Mouse (Mus musculus) midbrain, embryonic 10.5 days (tissue): Measurements from ENCODE around the gene Ercc6l2. TPM values are rescaled to one million over a fixed set of nuclear protein-coding genes. Genes with fewer than 3 reads are reported as not detected.

Source experiments
- DNase-seq: peaks from one replicate; pipeline ENCODE4 v3.0.0-alpha.2; 2017; ENCODE audit warnings: low spot score
- H3K27ac ChIP-seq: fragments of 300-500 bp; sonication (generic); replicated peaks from 2 replicates; pipeline ENCODE4 v1.5.1; 2016; ENCODE audit warnings: mild to moderate bottlenecking
- H3K27me3 ChIP-seq: fragments of 300-500 bp; sonication (generic); 2 replicates; pipeline ENCODE4 v1.6.1; 2016; ENCODE audit warnings: low read depth, mild to moderate bottlenecking; ENCODE audit not compliant: poor library complexity, severe bottlenecking
- H3K36me3 ChIP-seq: fragments of 300-500 bp; sonication (generic); 2 replicates; pipeline ENCODE4 v1.6.1; 2016; ENCODE audit warnings: mild to moderate bottlenecking, moderate library complexity
- H3K4me1 ChIP-seq: fragments of 300-500 bp; sonication (generic); 2 replicates; pipeline ENCODE4 v1.6.1; 2016
- H3K4me3 ChIP-seq: fragments of 300-500 bp; sonication (generic); 2 replicates; pipeline ENCODE4 v1.5.1; 2016; ENCODE audit warnings: mild to moderate bottlenecking, moderate library complexity
- H3K9me3 ChIP-seq: fragments of 300-500 bp; sonication (generic); replicated peaks from 2 replicates; pipeline ENCODE4 v1.6.1; 2016; ENCODE audit warnings: mild to moderate bottlenecking
- WGBS: fragments of 180-500 bp; shearing (Covaris S2); methylation state at CpG from one replicate; pipeline ENCODE4 v1.1.7; 2016; 5-methylcytosine and 5-hydroxymethylcytosine counted together
- polyA plus RNA-seq: library from polyadenylated mRNA; unstranded; fragments of >200 nt; fragmentation: Nextera tagmentation; extraction: Ambion mirVana; gene quantifications from 2 replicates; pipeline ENCODE4 v1.2.1, GENCODE M21; 2016

The Ercc6l2 gene
- polyA plus RNA-seq, 1 experiment from 2014 or later: 23.0 TPM

DNA sequence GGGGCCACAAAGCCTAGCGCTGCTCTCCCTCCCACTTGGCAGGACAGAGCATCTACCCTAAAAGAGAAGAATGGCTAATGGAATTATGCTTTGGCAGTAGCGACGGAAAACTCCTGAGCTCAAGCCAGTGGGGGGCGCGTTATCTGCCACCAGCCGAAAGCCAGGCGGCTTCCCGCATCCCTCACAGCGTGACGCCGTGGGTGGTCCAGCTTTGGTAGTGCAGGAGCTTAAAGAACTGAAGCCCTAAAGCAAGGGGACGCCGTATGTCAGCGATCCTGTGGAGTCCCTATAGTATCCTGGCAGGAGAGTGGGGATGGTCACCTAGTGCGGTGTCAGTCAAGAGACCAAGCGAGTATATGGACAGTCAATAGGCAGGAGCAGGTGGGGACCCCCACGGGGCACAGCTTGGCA, 86.3 kb downstream of the Ercc6l2 start:
- Histone ChIP-seq H3K9me3 (no peaks in the 10 kb centered on the region), H3K36me3 (0 out of 2 replicates have a peak, but pooled peaks cover 9% of the 10 kb centered on the region), H3K27me3 (peaks cover 55% of the 10 kb centered on the region), H3K27ac (peak overlapping the region; percentile 77), H3K4me3 (peak overlapping the region; percentile 49), H3K4me1 (peaks cover 26% of the 10 kb centered on the region)
- peak; percentile 76 for DNase-seq
- WGBS: under 1% methylated on average over 17 of the region's 17 CpGs

GRCm38 (mm10) chr13:63901714-63902597, 86.9 kb downstream of the Ercc6l2 start:
- peak overlapping the region; percentile 77 for H3K27ac ChIP-seq
- H3K9me3 ChIP-seq: no peaks in the 10 kb centered on the region
- H3K4me1 ChIP-seq: peaks cover 26% of the 10 kb centered on the region
- peaks cover 59% of the 10 kb centered on the region for H3K27me3 ChIP-seq
- peak overlapping the region; percentile 49 for H3K4me3 ChIP-seq
- WGBS: 8% methylated on average over 28 of the region's 28 CpGs
- 0 out of 2 replicates have a peak, but pooled peaks cover 5% of the 10 kb centered on the region for H3K36me3 ChIP-seq
- DNase-seq: peak; percentile 41

GRCm38 (mm10) chr13:63906516-63906915, 91.5 kb downstream of the Ercc6l2 start:
- H3K36me3 ChIP-seq: no peaks in the 10 kb centered on the region
- H3K4me1 ChIP-seq: peaks cover 13% of the 10 kb centered on the region
- WGBS: 93% methylated on average over 4 of the region's 4 CpGs
- no peak overlapping the region for H3K27ac ChIP-seq
- DNase-seq: peak; percentile 11
- no peaks in the 10 kb centered on the region for H3K9me3 ChIP-seq
- H3K27me3 ChIP-seq: peaks cover 41% of the 10 kb centered on the region
- H3K4me3 ChIP-seq: no peak overlapping the region

DNA sequence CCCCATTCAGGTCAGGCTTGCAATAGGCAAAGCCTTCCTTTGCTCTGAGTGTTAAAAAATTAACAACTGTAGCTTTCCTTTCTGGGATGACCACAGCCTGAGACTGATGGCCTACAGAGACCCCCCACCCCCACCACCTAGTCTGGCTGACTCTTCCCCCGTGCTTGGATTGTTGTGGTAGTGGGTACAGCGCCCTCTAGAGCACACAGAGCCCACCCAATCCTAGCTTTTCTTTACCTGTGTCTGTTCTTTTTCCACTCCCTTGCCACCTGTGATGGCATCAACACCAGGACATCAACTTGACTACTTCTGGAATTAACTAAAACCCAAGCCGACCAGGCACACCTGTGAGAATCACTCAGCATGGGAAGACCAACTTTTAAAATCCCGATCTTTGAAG, 92.4 kb downstream of the Ercc6l2 start:
- peak; percentile 1 for DNase-seq
- Histone ChIP-seq H3K4me3 (no peak overlapping the region), H3K36me3 (no peaks in the 10 kb centered on the region), H3K4me1 (peaks cover 10% of the 10 kb centered on the region; the same call in 1 of the 2 replicates), H3K27me3 (peaks cover 34% of the 10 kb centered on the region), H3K27ac (no peak overlapping the region), H3K9me3 (no peaks in the 10 kb centered on the region)
- 48% methylated on average over 4 of the region's 4 CpGs for whole genome bisulfite sequencing

DNA sequence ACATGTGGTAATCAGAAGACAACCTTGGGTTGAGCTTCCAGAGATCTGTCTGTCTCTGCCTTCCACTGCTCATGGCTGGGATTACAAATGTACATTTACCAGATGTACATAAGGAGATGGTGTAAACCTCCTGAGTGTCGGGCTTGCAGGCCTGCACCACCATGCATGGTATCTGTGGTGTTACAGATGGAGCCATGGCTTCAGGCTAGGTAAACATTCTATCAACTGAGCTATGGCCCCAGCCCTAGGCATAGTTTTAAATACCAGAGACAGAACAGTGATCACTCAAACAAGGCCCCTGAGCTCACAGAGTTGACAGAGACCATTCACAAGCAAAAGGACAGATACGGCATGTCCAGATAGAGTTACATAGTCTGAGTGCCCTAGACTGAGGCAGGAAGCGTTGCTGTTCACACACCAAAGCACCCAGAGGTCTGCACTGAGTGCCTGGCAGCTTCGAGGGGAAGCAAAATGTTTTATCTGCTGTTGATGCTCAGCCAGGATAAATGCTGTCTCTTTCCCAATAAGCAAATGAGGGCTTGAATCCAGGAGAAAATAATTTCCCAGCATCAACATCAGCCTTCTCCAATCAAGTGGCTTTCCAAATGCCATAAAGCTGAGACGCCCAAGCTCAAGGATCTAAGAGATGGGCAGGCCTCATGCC, 95.2 kb downstream of the Ercc6l2 start:
- Histone ChIP-seq H3K27ac (no peak overlapping the region), H3K4me1 (peaks cover 6% of the 10 kb centered on the region; the same call in 1 of the 2 replicates), H3K36me3 (no peaks in the 10 kb centered on the region), H3K4me3 (no peak overlapping the region), H3K27me3 (peaks cover 22% of the 10 kb centered on the region), H3K9me3 (no peaks in the 10 kb centered on the region)
- DNase-seq: no peak
- WGBS: 86% methylated on average over 5 of the region's 5 CpGs

- WGBS: 69% methylated on average over 3 of the region's 3 CpGs
- Histone ChIP-seq H3K27me3 (peaks cover 28% of the 10 kb centered on the region), H3K9me3 (no peaks in the 10 kb centered on the region), H3K4me1 (peaks cover 14% of the 10 kb centered on the region), H3K36me3 (no peaks in the 10 kb centered on the region), H3K27ac (no peak overlapping the region), H3K4me3 (no peak overlapping the region)
- DNase-seq: no peak
Measured at GRCm38 (mm10) chr13:63911617-63912016, 96.6 kb downstream of the Ercc6l2 start.

DNA sequence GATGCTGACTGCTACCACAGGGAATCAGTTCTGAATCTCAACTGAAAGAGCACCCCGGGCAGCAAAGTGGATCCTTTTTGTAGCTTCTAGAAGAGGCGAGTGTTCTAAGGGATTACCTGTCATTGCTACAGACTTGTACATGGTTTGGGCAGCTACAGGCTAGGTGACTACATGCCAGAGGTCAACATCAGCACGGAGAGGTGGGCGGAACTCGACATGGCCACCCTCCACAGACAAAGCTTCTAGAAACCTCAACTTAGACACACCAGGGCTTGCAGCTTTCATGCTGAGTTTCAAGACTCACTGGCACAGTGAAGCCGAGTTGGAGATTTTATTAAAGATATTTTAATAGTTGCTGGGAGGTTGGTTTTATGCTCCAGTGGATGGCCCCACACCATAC, 98.1 kb downstream of the Ercc6l2 start:
- Histone ChIP-seq H3K4me3 (no peak overlapping the region), H3K36me3 (no peaks in the 10 kb centered on the region), H3K27me3 (peaks cover 29% of the 10 kb centered on the region), H3K27ac (no peak overlapping the region), H3K9me3 (no peaks in the 10 kb centered on the region), H3K4me1 (peaks cover 29% of the 10 kb centered on the region)
- WGBS: 82% methylated on average over 6 of the region's 6 CpGs
- DNase-seq: no peak

GRCm38 (mm10) chr13:63915176-63915575, 100.1 kb downstream of the Ercc6l2 start:
- no peak for DNase-seq
- Histone ChIP-seq H3K4me1 (peaks cover 45% of the 10 kb centered on the region), H3K9me3 (no peaks in the 10 kb centered on the region), H3K4me3 (no peak overlapping the region), H3K36me3 (no peaks in the 10 kb centered on the region), H3K27me3 (peaks cover 49% of the 10 kb centered on the region), H3K27ac (no peak overlapping the region)
- 71% methylated on average over 3 of the region's 3 CpGs for WGBS

- 90% methylated on average over 1 of the region's 1 CpGs for WGBS
Measured at GRCm38 (mm10) chr13:63915684-63916083, 100.6 kb downstream of the Ercc6l2 start.

DNA sequence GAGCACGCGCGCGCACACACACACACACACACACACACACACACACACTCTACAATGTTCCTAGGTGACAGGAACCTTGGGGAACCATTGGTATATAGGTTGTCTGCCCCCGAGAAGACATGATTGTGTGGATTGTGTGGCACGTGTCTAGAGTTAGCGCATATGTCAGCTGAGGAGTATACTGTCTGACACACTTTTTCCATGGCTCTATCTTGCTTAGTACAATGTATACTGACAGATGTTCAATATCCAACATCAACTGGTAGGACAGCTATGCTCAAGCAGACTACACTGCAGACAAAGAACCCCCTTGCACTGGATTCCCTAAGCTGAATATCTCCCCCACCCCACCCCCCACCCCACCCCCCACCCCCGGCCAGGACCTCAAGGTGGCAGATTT, 101.5 kb downstream of the Ercc6l2 start:
- H3K9me3 ChIP-seq: peaks cover 4% of the 10 kb centered on the region; the same call in 1 of the 2 replicates
- peaks cover 45% of the 10 kb centered on the region for H3K4me1 ChIP-seq
- H3K4me3 ChIP-seq: no peak overlapping the region
- 92% methylated on average over 8 of the region's 8 CpGs for WGBS
- no peaks in the 10 kb centered on the region for H3K36me3 ChIP-seq
- no peak for DNase-seq
- H3K27me3 ChIP-seq: peaks cover 53% of the 10 kb centered on the region
- peak overlapping the region; percentile 78; the same call in 1 of the 2 replicates for H3K27ac ChIP-seq

More at GRCm38 (mm10) chr13:63915684-63916083, 100.6 kb downstream of the Ercc6l2 start:
- H3K27me3 ChIP-seq: peaks cover 49% of the 10 kb centered on the region
- no peak for DNase-seq
- no peaks in the 10 kb centered on the region for H3K9me3 ChIP-seq
- no peak overlapping the region for H3K27ac ChIP-seq
- no peaks in the 10 kb centered on the region for H3K36me3 ChIP-seq
- H3K4me3 ChIP-seq: no peak overlapping the region
- H3K4me1 ChIP-seq: peaks cover 45% of the 10 kb centered on the region

DNA sequence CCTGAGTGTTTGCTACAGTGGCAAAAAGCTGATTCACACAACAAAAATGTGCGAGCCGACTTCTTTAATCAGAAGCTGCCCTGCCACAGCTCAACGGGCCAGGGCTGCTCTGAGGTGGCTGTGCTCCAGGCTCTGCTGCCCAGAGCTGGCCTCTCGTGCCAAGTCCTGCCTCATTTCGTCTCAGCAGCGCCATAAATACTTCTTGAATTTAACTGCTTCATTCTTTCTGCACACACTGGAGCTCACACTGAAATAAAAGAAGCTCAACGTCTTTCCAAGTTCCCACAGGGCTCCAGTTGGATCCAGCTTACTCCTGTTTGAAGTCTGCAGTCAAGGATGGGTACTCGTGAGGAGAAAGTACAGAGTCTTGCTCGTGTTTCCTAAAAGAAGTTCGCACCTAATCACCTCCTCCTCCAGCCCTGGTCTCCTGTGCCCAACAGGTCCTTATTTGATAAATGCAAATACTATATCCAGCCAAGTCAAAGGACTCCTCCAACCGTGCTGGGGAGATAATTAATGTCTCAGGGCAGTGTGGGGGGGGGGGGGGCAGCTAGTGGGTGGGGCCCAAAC, 102.2 kb downstream of the Ercc6l2 start:
- peak overlapping the region; percentile 78 for H3K27ac ChIP-seq
- H3K27me3 ChIP-seq: peaks cover 53% of the 10 kb centered on the region
- WGBS: 44% methylated on average over 11 of the region's 11 CpGs
- H3K4me3 ChIP-seq: no peak overlapping the region
- H3K36me3 ChIP-seq: no peaks in the 10 kb centered on the region
- DNase-seq: peak; percentile 23
- H3K9me3 ChIP-seq: peaks cover 11% of the 10 kb centered on the region
- H3K4me1 ChIP-seq: peaks cover 39% of the 10 kb centered on the region

DNA sequence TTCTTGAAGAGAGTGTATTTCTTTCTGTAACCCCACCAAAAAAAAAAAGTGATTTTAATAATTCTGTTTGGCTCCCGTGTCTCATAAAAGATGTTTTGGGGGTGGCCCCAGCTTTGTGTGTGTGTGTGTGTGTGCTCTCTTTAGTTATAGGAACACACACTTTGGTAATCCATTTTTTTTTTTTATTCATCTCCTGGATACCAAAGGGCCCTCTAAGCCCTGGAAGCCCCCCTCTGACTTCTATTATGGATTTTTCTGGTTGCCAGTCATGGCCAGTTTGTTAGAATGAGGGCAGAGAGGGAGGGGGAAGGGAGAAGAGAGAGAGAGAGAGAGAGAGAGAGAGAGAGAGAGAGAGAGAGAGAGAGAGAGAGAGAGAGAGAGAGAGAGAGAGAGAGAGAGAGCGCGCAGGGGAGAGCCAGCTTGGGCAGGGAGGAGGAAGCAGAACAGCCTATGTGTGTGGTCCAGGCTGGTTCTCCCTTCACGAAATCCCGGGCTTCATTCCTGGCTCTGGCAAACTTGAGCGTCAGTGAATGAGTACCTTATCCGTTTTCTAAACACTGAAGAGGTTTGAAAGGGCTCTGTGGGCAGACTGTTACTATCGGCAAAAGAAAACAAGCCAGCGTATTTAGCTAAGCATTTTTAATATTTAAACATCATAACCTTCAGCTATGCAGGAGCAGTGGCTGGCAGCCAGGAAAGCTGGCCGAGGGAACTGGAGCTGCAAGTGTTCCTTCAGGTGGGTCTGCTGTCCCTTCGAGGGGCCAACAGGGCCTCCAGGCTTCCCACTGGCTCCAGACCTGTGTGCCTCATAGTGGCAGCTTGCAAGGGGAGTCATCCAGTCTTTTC, 103.0 kb downstream of the Ercc6l2 start:
- peak; percentile 55 for DNase-seq
- 13% methylated on average over 11 of the region's 11 CpGs for WGBS
- peak overlapping the region; percentile 78 for H3K27ac ChIP-seq
- H3K4me1 ChIP-seq: peaks cover 39% of the 10 kb centered on the region
- H3K9me3 ChIP-seq: peaks cover 11% of the 10 kb centered on the region
- H3K27me3 ChIP-seq: peaks cover 53% of the 10 kb centered on the region
- no peaks in the 10 kb centered on the region for H3K36me3 ChIP-seq
- peak overlapping the region; percentile 27 for H3K4me3 ChIP-seq
